Mouse (Mus musculus) layer of hippocampus, postnatal 10 days (tissue): ENCODE measurements at regions not wholly inside any gene's neighbourhood (a gene's known extent, or its start where the extent isn't known, plus 50 kb on each side); places are given as distances from the start of the nearest gene placed in this dataset.

Source experiments
- DNase-seq, 2 experiments: peaks; one replicate each; pipeline ENCODE4 v3.0.0; 2021; ENCODE audit warnings: low spot score in 2 of 2

DNA sequence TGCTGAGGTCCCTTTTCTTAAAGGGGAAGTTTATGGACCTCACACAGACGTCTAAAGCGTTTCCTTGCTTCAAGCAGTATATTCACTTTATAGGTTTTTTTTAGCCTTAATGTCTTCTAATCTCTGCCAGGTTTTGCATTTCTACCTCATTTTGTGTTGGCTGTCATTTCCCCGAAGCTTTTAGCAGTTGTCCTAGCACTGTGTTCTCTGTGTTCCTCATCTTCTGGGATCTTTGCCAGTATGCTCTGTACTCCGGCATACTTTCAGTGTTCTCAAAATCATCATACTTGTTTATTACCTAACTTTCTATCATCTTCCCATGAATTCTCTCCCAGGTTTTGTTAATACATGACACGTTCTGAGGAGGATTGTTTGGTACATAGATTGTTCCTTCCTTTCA, 333.5 kb upstream of the Lsamp start:
- no peak for DNase-seq

- no peak for DNase-seq
Measured at GRCm38 (mm10) chr16:39667905-39668304, 316.3 kb upstream of the Lsamp start.

GRCm38 (mm10) chr16:39672096-39672985, 311.8 kb upstream of the Lsamp start:
- DNase-seq, result no peak

DNA sequence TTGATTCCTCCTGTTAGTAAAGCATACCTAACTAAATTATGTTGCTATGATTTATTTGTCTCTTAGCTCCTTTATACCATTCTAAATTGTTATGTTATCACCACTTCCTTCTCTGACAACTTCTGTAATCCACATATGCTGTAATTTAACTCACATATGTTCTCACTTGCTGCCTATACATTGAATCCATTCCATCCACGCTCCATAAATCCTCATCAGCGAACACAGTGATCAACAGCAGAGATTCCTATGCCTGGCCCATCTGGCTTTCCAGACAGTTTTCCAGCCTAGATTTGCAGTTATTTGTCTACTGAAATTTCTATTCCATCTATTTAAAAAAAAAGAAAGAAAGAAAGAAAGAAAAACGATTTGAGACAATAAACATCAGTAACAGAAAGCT, 308.4 kb upstream of the Lsamp start:
- no peak for DNase-seq

DNA sequence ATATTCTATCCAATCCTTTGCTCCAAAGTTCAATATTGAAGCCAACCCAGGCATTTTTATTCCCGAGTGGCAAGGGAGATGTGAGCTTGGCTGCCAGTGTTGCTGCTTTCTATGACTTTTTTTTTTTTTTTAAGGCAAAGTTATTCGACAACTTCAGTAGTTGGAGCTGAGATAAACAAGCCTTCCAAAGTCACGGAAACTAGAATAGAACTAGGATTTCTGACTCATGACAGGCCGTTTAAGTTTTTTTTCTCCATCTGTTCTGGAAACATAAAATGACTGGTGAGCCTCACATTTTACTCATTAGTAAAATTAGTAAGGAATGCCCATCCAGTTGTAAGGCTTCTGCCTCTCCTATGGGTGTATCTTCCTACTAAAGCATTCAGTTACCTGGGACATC, 305.9 kb upstream of the Lsamp start:
- no peak for DNase-seq

DNA sequence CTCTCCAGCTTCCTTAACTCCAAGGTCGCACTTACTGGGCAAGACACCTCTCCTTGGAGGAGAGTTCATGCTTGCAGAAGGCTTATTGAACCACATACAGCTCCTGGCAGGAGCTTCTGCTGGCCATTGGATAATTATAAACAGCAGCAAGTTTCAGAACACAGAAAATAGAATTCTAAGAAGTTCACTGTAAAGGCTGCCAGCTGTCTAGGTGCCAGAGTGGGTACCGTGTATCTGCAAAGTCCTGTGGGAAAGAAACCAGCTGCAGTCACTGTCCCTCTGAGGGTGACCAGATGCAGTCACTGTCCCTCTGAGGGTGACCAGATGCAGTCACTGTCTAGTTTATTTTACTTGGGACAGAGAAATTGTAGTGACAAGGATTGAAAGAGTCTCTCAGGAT, 291.1 kb upstream of the Lsamp start:
- DNase-seq, result peak; percentile 17 to 31

GRCm38 (mm10) chr16:39695855-39696254, 288.3 kb upstream of the Lsamp start:
- no peak for DNase-seq

GRCm38 (mm10) chr16:39699201-39699600, 285.0 kb upstream of the Lsamp start:
- no peak for DNase-seq

DNA sequence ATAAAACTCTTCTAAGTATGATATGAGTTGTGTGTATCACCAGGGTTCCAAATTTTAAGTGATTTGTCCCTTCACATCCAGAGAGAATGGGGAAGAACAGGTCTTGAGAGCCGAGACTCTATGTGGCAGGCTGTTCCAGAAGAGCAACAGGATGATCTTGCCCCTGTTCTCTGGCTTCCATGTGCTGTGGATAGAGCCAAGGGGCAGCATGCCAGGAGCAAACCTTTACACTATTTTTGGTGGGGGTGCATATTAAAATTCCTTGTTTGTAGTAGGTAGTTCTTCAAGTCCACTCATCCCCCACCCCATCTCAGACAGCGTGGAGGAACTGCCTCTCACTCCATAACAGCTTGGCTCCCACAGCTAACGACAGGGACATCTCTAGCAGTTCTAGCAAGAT, 278.0 kb upstream of the Lsamp start:
- DNase-seq, result no peak

GRCm38 (mm10) chr16:39709387-39710039, 274.6 kb upstream of the Lsamp start:
- no peak for DNase-seq

GRCm38 (mm10) chr16:39727586-39727985, 256.6 kb upstream of the Lsamp start:
- peak; percentile 16 to 20 for DNase-seq

- DNase-seq, result no peak
Measured at GRCm38 (mm10) chr16:39746041-39746736, 238.0 kb upstream of the Lsamp start.

DNA sequence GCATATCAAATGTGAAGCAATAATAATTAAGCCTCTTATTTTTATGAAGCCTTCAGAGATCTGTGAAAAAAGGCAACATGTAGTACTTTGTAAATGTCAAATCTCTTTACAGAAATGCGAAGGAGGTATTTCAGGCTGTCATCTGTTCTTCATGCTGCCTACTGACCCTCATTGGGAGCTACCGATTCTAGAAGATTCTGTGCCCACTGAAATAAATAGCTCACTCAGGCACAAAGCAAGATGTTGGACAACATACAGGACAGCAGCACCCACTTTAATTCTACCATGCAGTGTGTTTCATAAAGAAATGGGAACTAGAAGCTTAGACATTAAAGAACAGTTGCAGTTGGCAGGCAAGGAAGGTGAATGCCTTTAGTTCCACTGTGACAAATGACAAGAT, 232.4 kb upstream of the Lsamp start:
- DNase-seq, result peak in 1 of 2 experiments; percentile 6

- no peak for DNase-seq
Measured at GRCm38 (mm10) chr16:39801063-39801462, 183.1 kb upstream of the Lsamp start.

GRCm38 (mm10) chr16:39820131-39820530, 164.0 kb upstream of the Lsamp start:
- DNase-seq, result no peak

GRCm38 (mm10) chr16:39834241-39834640, 149.9 kb upstream of the Lsamp start:
- DNase-seq, result no peak

DNA sequence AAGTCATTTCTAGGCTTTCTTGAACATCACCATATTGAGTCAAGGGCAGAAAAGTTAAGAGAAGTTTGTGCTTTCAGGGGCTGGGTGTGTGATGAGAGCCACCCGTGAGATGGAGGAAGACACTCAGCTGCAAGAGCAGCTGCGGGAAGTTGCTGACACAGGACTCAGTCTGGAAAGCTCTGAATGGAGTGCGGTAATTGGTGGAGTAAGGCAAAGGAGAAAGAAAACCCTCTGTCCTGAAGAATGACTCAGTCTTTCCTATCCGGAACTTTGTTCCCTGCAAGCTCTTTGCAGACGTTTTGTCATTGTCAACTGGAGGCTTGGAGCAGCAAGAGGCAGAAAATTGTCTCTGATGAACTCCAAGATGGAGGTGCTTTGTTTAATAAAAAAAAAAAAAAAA, 102.6 kb upstream of the Lsamp start:
- DNase-seq, result no peak

GRCm38 (mm10) chr16:39887944-39888343, 96.2 kb upstream of the Lsamp start:
- no peak for DNase-seq
